Mouse (Mus musculus) adrenal gland, adult 2 months (tissue): ENCODE results near the gene Tmub2. TPM values are rescaled to one million over a fixed set of nuclear protein-coding genes. Genes with fewer than 3 reads are reported as not detected.

Experiments
- DNase-seq: peaks from one replicate; pipeline ENCODE4 v3.0.0; 2021
- long read RNA-seq: library from polyadenylated mRNA; stranded (forward); transcript quantifications from one replicate; pipeline ENCODE4 v2.0.0, GENCODE M21; 2021
- polyA plus RNA-seq: library from polyadenylated mRNA; depleted of rRNA; stranded (reverse); fragments of >200 nt; gene quantifications from 2 replicates; pipeline ENCODE4 v1.2.3, GENCODE M21; 2012; rRNA removed
- total RNA-seq, 2 experiments: library from RNA; stranded (reverse); gene quantifications; 2 replicates each; pipeline ENCODE4 v1.2.3; 2021

Gene Tmub2
- total RNA-seq = 10 to 100 TPM; 57.2 to 59.4 TPM
- polyA plus RNA-seq = 55.8 and 58.9 TPM in 2 replicates
- long read RNA-seq, transcript Tmub2-205 (3 exons, 2,249 nt) = minor isoform, 8 of 65 reads
- long read RNA-seq, transcript Tmub2-201 (4 exons, 1,939 nt) = major isoform, 23 of 65 reads
- long read RNA-seq, transcript Tmub2-202 (3 exons, 1,876 nt) = minor isoform, 21 of 65 reads
- long read RNA-seq, partial matches to known transcripts = 12 of 65 reads
- long read RNA-seq, other reads (novel, unspliced or antisense) = 1 of 65 reads

- DNase-seq = peak; percentile 97
These were observed at the start of gene Tmub2 for GRCm38 (mm10) chr11:102284501-102285094. Tmub2 (plus strand) TSS chr11:102284931.

- DNase-seq = no peak
These were observed 48.7 kb upstream of the Tmub2 start for GRCm38 (mm10) chr11:102236022-102236421.

DNA sequence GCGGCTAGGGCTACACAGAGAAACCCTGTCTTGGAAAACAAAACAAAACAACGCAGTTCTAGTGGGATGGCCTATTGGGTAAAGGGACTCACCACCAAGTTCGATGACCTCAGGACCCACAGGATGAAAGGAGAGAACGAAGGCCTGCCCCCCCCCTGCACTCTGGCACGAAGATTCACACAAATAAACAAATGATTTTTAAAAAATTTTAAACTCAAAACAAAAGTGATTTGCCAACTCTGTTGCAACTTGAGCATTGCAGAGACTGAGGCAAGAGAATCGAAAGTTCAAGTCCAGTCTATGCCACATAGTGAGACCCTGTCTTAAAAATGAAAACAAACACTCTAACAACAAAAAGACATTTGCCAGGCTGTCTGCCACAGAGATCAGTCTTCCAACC is 44.1 kb upstream of the Tmub2 start:
- DNase-seq = no peak

- DNase-seq = no peak
These were observed 43.5 kb upstream of the Tmub2 start for GRCm38 (mm10) chr11:102241246-102241645.

- no peak for DNase-seq
These were observed 42.9 kb upstream of the Tmub2 start for GRCm38 (mm10) chr11:102241874-102242273.

GRCm38 (mm10) chr11:102244926-102245449 is 39.7 kb upstream of the Tmub2 start:
- peak; percentile 93 for DNase-seq

DNA sequence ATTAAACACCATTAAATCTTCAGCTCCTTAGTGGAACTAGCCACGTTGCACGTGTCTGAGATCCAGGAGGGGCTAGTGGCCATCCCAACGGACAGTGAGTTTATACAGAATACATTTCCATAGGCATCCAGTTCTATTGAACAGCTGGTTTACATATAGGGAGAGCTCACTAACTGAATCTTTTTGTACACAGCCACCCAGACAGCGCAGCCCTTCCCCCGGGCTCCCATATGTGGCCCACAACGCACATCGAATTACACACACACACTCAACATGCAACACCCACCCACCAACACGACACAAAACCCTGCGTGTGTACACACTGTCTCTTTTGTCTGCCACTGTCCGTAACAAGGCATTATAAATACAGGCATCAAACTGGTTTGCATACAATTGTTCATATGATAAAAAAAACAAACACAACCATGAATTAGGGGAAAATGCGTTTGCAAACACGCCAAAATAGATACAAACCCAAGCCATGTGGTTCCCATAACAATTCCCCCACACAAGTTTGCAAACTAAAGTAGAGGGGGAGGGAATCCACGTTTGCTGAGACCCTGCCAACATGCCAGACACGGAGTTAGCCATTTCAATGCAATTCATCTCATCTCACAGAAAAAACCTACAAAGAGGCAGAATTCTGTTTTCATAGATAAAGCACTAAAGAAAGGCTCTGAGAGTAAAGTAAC is 39.0 kb upstream of the Tmub2 start:
- DNase-seq = no peak

- no peak for DNase-seq
These were observed 38.5 kb upstream of the Tmub2 start for GRCm38 (mm10) chr11:102246273-102246635.

DNA sequence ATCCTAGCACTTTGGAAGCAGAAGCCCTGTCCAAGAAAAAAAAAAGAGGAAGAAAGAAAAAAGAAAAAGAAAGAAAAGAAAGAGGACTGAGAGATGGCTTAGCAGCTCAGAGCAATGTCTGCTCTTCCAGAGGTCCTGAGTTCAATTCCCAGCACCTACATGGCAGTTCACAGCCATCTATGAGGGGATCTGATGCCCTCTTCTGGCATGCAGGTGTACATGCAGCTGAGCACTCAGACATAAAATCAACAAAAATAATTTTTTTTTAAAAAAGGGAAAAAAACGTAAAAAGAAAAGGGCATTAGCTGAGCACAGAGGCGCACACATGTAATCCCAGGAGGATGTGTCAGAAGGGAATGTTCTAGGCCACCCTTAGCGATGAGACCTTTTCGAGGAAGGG is 37.9 kb upstream of the Tmub2 start:
- DNase-seq = no peak

DNA sequence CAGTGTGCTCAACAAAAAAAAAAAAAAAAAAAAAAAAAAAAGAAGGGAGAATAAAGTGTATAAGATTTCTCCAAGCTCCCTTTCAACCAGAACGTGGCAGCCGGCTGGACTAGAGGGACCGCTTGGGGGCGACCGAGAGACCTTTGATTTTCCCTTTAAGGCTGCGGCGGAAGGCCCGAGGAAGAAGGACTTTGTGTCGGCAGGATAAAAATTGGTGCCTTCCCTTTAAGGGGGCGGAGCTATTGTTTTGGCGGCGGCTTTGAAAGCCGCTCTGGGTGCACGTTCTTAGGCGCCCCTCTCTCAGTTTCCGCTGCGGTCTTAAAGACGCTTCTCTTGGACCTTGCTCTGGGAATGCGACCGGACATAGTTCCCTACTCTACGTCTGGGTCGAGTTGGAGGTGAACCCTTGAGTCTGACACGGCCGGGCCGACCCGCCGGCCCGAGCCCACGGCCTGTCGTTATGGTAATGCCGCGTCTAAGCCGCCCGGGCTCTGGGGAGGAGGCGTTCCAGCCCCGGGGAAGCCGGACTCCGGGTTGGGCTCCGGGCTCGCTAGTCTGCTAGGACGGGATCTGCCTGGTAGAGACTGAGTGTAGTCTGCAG is 36.0 kb upstream of the Tmub2 start, which contains the start of gene BC030867:
BC030867 (plus strand) TSS at position 253 of the 601 bp plus-strand sequence.
- peak; percentile 91 for DNase-seq

GRCm38 (mm10) chr11:102249351-102250090 is 35.2 kb upstream of the Tmub2 start:
- DNase-seq = no peak

- no peak for DNase-seq
These were observed 27.2 kb upstream of the Tmub2 start for GRCm38 (mm10) chr11:102257514-102257913.

DNA sequence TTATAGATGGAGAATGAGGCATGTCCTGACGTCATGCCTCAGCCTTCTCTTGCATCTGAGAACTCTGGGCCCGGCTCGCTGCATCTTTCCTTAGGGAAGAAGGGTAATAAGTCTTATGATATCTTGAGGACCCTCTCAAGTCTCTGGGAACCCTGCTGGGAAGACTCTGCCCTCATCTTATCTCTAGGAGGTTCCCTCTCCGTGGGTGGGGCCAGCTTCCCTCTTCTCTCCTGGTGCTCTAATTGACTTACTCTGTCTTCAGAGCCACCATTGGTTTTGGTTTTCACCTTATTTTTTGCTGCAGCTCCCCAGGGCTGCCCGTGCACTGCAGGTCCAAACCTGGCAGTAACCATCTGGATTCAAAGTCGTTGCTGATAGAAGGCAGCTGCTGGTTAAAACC is 26.6 kb upstream of the Tmub2 start:
- no peak for DNase-seq

- DNase-seq = no peak
These were observed 26.2 kb upstream of the Tmub2 start for GRCm38 (mm10) chr11:102258521-102258920.

- no peak for DNase-seq
These were observed 21.5 kb upstream of the Tmub2 start for GRCm38 (mm10) chr11:102263211-102263610.

DNA sequence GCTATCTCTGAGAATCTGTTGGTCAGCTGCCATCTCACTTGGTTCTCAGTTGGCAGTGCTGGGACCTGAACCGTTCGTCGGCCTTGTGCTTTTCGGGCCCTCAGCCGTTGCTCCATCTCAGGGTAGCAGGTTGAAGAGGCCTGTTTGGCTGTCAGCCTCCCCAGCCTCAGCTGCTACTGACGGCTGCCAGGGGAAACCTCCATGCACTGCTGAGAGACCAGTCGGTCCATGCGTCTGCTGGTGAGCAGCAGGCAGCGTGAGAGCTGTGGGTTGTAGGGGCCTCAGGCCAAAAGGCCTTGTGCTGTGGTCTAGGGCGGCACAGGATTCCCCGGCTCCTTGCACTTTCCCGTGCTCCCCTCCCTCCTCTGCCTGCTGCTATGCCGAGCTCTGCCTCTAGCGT is 18.9 kb upstream of the Tmub2 start:
- no peak for DNase-seq

DNA sequence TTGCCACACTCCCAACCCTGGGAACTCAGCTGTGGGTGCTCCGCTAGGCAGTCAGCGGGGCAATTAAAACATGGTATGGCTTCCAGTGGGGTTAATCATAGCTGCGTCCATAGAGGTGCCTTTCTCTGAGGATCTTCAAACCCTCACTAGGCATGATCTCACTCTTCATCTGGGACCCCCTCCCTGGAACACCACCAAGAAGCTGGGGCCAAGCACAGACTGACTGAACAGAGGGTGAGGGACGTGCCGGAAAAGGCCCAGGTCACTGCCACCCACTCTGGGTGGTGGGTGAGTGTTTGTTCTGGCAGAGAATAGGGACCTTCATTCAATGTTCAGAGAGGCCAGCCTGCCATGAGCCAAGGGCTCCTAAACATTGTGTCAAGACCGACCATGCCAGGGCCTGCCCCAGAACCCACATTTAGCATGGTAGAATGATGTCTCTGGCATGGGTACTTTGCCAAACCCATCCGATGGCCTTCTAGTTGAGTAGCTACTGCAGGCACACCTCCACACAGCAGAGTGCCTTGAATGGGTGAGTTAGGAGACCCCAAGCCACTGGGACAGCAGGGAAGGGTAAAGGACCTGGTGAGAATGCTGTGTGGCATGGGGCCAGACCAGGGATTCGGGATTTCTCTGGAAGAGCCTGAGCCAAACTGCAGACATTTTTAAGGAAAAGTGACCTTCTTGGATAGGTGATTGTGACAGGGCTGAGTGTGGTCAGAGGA is 17.9 kb upstream of the Tmub2 start:
- no peak for DNase-seq

DNA sequence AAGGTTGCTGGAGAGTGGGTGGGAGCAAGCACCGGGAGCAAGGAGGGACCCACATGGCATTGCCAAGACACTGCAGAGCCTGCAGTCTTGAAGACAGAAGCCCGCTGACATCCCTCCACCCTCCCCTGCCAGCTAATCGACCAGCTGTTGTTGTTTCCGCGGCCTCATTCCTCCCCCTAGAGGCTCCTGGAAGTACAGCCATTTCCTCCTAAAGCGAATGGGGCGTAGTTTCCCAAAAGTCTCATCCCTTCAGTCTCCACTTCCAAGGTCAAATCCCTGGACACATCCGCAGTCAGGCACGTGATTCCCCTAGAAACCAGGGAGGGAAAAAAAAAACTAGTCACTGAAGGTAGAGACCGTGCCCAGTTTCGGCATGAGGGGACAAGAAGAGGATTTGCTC is 17.3 kb upstream of the Tmub2 start:
- peak; percentile 86 for DNase-seq

- DNase-seq = no peak
These were observed 16.0 kb upstream of the Tmub2 start, which contains the start of gene Asb16 for GRCm38 (mm10) chr11:102268520-102269244. Asb16 (plus strand) TSS chr11:102268743.

DNA sequence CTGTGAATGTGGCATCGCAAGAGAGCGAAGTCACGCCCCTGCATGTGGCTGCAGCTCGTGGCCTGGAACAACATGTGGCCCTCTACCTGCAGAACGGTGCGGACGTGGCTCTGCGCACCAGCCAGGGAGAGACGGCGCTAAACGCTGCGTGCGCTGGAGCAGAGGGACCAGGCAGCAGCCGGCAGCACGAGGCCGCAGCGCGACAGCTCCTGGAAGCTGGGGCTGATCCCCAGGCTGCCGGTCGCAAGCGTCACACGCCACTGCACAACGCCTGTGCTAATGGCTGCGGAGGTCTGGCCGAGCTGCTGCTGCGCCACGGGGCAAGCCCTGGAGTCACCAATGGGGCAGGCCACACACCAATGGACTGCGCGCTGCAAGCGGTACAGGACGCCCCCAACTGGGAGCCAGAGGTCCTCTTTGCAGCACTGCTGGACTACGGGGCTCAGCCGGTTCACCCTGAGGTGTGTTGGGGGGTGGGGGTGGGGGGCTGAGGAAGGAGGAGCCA is 8.3 kb upstream of the Tmub2 start:
- DNase-seq = peak; percentile 70
